Mouse (Mus musculus): Measurements from ENCODE around the gene Slc27a4.

GRCm38 (mm10) chr2:29849041-29849440 lies 46.6 kb downstream of the Slc27a4 start:
- TF ChIP-seq CTCF (IDR thresholded peaks at IDR 0.05; ENCODE audit: control insufficient read depth, insufficient read depth, insufficient replicate concordance, low read depth, low read length): no peak
- no peak for TF ChIP-seq POLR2A (IDR thresholded peaks at IDR 0.05; ENCODE audit: control insufficient read depth, low read depth, low read length)
